Mouse (Mus musculus) heart, adult 9 months (tissue): Measurements from ENCODE around the gene Anxa11.
A peak's percentile ranks its signal among the peaks of the same experiment; 100 is the strongest.
"Not testable (repeated sequence)": the region's sequence is repeated elsewhere in the genome, so short reads cannot be mapped to it uniquely, and the experiment has no call there.

Experiments used
- DNase-seq, 2 experiments: peaks; one replicate each; pipeline ENCODE4 v3.0.0; 2022; ENCODE audit warnings: low spot score in 2 of 2

Anxa11 gene

DNA sequence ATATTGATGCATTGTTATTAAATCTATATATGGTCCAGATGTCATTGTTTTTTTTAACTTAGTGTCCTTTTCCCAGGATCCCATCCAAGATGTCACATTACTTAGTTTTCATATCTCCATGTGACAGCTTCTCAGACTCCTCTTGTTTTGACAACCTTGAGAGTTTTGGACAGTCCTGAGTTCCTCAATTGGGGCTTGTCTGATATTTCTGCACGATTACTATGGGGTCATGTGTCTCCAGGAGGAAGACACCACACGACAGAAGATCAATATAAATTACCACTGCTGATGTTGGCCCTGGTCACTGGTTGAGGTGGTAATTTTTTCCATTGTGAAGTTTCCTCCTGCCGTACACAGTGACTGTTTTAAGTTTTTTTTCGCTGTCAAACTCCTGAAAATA, 377 bp upstream of the Anxa11 start:
- DNase-seq, result no peak

DNA sequence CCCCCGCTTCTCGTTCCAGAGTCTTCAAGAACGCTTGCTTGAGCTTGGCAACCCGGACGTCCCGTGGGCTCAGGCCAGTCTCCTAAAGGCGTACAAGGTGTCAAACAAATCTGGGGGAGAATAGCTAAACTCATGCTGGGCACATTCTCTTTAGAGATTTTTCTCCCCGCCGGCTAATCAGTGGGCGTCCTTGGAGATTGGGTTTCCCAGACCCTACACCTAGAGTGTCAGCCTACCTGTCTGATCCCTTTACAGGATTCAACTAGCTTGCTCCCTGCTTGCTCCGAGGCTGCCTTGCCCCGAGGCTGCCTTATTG, 690 bp downstream of the Anxa11 start:
- no peak for DNase-seq

DNA sequence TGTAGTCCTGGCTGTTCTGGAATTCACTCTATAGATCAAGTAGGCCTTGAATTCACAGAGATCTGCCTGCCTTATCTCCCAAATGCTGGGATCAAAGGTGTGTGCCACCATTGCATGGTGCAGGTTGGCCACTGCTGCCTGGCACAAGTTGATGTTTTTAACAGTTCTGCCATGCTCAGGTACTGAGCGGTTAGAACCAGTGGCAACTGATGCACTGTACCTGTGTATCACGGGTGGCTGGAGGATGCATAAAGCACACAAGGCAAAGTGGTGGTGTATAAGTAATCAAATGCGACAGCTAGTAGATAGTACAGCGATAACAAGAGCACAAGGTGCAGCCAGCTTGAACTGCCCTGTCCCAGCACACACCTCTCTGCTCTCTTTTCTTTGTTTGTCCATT, 2.4 kb downstream of the Anxa11 start:
- DNase-seq, result no peak

DNA sequence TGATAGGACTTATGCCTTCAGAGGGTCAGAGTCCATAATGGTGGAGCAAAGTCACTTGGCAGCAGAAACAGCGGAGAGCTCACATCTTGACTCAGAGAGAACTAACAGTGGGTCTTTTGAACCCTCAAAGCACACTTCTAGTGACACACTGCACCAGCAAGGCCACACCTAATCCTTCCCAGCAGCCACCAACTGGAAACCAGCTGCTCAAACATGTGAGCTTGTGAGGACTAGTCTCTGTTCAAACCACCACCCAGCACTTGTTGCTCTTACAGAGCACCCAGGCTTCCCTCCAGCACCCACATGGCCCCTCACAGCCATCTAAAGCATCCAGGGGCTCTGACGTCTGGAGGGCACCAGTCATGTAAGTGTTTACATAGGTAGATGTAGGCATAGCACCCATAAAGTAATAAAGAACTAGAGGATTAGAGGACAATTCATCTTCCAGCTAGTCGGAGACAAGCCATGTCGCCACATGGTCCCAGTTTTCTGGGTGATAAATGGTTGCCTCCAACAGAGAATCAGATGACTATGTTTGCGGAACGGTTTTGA, 4.0 kb downstream of the Anxa11 start:
- DNase-seq, result no peak

DNA sequence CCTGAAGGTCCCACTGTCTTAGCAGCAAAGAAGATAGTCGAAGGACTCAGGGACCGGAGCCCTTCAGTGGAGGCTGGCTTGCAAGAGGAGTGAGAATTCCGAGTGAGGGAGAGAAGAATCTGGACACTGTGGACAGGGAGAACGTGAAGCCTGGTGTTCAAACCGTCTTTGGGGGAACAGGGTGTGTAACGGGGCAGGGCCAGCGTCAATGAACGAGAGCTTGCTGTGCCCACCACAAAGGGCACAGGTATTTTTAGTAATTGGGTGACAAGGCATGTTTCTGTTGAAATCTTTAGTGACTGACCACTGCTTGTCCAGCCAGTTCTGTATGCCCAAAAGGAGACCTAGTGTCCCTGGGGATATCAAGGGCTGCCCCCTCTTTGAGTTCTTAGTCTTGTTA, 4.6 kb downstream of the Anxa11 start:
- no peak for DNase-seq

DNA sequence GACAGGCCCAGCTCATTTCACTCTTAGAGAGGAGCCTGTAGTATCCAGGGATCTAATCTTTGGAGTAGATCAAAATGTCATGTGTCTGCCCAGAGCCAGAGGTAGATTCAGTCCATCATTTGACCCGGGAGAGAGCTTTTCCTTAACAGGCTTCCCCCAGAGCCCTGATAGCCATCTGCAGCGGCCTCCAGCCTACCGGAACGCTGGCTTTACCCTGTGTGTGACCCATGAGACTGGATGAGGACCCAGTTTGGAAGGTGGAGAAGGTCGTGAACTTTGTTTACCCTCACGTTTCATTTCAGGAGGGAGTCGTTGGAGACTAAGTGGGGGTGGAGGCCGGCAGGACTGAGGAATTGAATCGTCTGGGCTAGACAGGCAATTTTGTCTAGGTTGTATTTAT, 5.7 kb downstream of the Anxa11 start:
- no peak for DNase-seq

DNA sequence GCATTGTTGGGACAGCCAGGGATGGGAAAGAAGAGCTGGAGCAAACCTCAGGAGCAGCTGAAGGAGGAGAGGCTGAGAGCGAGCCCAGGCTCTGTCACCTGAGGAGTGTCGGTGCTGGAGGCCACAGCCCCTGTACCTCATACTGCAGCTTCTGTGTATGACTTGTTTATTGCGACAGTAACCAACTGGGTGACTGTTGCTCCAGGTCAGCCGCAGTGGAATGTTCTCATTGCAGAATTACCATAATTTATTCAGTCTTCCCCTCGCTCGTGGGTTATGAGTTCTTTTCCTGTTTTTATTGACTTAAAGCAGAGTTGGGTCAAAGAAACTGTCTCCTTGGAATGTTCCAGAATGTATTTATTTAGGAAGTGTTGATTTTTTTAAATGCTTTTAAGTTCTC, 6.3 kb downstream of the Anxa11 start:
- no peak for DNase-seq

DNA sequence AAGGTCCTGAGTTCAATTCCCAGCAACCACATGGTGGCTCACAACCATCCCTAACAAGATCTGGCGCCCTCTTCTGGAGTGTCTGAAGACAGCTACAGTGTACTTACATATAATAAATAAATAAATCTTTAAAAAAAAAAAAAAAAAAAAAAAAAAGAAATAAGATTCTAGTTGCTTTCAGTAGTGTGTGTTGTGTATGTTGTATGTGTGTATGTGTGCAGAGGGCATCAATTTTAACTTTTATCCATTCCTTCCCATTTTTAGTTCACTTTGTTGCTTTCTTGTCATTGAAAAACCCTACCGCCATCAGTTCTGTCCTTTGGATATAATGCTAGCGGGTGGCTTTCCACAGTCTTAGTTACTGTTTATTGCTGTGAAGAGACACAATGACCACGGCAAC, 6.8 kb downstream of the Anxa11 start:
- DNase-seq, result not testable (repeated sequence)

DNA sequence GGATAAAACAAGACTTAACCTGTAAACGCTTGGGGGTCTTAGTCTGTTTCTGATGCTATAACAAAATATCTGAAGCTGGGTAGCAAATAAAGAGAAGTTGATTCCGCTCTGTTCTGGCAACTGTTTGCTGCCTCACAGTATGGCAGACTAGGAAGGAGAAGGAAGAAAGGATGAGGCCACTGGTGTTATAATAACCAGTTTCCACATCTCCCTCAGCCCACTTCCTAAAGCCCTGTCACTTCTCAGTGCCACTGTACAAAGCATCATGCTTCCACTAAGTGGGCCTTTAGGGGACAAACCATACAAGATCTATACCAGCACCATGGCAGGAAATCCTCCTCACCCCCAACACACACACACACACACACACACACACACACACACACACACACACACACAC, 8.5 kb downstream of the Anxa11 start:
- DNase-seq, result no peak

DNA sequence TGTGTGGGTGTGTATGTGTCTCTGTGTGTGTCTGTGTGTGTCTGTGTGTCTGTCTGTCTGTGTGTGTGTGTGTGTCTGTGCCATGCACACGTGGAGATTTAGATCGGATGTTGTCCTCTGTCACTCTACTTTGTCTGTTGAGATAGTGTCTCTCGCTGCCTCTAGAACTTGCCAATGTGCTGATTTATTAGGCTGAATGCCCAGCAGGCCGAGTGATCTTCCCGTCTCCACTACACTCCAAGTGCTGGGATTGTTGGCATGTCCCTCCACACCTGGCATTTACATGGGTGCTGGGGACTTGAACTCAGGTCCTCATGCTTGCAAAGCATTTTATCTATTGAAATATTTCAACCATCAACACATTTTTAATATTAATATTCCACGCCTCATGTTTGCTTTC, 9.2 kb downstream of the Anxa11 start:
- no peak for DNase-seq

DNA sequence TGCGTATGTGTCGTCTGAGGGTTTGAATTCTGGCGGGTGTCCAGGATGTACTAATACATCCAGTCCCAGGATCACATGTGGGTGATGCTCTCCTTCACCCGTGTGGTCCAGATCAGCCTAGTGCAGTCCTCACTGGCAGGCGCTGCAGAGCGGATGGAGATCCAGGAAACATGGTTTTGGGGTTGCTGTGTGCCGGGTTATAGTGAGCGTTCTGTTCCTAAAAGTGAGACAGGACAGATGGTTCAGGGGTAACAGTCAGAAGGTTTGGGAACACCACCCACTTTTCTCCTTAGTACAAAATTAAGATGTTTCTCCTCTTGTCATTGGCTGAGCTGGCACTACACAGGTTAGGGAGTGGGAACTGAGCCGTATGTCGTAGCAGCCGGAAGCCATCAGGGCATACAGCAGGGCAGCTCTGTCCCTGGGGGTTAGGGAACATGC, 10.2 kb downstream of the Anxa11 start:
- DNase-seq, result no peak

DNA sequence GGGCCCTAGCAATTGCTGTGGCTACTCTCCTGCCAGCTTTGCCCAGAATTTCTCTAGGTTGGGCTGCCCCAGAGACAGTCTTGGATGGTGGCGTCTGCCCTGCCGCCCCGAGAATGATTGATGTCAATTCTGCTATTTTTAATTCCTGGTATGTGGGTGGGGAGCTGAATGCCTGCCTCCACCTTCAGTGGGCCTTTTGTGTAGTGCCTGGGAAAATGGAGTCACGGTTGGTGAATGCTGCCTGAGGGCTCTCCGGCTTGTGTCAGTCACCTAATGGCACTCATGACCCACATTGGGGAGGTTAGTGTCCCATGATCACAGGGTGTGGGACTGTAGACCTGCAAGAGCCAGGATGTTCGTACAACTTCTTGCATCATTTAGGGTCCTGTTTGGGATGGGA, 11.3 kb downstream of the Anxa11 start:
- no peak for DNase-seq

DNA sequence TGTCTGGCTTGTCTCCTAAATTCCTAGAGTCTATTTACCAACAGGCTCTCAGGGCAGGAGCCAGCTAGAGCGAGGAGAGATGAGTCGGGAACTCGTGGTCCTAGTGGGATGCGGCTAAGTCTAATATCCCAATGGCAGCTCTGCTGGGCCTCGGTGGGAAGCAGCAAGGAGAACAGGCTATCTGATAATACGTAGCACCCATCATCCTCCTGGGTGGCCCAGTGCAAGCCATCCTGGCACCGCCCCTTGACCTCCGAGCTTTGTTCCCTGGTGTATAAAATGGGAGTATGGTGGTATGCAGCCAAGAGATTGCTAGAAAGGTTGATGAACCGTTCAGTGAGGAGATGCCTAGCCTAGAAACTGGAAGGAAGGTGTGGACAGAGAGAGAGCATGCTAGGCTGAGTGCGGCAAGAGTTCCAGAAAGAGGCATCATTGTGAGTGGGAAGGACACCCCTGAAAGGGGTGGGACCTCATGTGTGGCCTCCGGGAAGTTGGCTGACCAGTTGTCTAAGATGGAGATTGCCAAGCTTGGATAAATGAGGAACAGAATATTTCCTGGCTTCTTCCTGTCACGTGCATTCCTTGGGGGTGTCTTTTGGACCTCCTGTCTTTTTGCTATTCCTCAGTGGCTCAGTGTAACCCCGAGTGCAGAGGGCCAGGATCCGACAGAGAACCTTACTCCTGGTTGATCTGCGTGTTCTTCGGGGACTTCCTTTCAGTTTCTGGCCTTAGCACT, 11.9 kb downstream of the Anxa11 start:
- peak in 1 of 2 experiments; percentile 67 for DNase-seq

DNA sequence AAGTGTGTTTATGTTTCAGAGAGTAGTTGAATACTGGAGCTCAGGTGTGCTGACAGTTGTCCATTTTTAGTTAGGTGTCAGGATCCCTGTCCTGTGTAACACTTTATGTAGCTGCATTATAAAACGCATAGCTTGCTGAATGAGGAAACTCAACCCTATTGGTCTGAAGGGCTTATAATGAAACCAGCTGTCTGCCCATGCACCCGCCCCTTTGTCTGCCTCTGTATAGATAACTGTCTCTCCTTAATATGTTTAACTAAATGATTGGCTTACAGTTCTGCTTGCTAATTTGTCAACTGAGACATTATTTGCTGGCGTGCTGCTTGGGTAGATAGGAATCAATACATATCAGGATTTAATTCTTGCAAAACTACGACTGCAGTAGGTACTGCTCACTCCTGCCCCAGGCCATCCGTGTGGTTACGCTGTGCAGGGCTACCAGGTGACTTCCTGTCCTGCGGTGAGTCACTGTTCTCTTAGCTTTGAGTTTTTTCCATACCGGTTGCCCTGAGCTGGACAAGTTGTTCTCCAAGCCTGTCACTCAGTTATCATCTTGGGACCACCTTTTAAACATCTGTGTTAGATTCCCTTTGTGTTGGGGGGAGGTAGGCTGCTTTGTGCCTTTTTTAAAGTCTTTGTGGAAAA, 13.4 kb downstream of the Anxa11 start:
- no peak for DNase-seq

DNA sequence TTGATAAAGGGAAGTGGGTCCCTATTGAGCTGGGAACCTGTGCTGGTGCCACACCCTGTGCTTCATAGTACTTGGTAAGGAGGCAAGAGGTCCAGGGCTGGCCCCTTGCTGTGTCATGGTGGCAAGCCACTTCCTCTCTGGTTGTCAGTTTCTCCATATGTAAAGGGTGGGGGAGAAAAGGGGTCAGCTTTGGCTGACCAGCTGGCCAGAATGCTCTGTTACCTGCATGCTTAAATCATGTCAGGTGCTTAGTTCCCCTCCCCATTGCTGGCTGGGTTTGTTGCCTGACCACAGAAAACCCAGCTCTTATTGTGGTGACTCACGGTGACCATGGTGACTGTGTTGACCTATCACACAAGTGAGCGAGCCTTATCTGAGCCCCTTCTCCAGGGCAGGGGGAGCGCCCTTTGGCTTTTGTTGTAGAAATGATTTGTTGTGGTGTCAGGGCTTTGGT, 15.2 kb downstream of the Anxa11 start:
- no peak for DNase-seq

DNA sequence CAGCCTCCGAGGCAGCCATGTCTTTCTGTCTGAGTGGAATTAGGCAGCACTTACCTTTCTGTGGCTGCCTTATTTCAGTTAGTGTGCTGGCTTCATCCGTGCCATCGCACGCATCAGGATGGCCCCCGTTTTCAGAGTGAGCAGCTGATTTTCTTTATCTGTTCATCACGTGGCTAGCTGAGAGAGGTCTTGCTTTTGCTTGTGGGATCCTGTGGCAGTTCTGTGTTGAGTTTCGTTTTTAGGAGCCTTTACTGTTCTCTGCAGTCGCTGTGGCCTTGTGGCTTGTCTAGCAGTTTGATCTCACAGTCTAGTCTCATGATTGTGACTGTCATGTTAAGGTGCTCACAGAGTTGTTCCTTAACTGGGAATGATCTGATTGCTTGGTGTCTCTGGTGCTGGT, 16.0 kb downstream of the Anxa11 start:
- no peak for DNase-seq

DNA sequence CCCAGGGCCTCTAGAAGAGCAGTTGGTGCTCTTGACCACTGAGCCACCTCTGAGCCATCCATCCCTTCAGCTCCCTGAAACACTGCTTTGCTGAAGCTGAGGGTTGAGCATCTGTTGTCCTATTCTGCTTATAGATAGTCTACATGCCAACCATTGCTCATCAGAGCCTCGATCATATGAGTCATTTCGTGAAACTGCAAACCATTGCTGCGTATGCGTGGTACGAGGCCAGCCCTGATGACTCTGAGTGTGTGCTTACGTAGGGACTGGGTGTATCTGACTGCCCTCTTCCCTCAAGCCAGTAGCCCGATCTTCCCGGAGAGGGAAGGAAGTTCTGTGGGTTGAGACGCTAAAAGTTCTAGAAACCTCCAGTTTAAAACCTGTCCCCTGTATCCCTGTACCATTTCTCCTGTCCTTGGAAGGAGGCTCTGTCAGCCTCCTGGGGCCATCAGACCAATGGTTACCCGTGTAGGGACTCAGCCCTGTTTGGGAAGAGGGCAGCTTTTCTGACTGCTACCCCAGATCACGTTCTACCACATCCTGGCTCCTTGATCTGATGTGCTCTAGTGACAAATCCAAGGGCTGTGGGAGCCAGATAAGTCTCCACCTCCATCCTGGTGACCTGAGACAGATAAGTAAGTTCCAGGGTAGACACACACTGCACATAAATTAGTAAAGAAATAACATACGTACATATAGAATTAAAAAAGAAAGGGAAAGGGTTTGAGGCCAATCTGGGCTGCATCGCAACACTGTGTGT, 20.0 kb downstream of the Anxa11 start:
- DNase-seq, result no peak

DNA sequence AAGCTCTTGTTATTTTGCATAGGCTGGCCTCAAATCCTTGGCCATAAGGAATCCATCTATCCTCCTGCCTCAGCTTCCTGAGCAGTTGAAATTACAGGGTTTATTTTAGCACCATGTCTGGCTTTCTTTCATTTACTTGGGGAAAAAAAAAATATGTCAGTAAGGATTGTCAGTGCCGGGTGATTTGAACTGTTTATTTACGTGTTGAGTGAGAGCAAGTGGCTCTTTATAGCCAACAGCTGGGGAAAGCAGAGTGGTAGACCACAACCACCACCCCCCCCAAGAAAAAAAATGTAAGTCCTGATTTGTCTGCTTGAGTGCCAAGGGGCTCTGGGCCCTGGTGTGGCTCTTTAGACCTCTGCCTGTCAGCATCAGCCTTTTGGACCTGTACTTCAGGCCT, 21.8 kb downstream of the Anxa11 start:
- DNase-seq, result no peak

DNA sequence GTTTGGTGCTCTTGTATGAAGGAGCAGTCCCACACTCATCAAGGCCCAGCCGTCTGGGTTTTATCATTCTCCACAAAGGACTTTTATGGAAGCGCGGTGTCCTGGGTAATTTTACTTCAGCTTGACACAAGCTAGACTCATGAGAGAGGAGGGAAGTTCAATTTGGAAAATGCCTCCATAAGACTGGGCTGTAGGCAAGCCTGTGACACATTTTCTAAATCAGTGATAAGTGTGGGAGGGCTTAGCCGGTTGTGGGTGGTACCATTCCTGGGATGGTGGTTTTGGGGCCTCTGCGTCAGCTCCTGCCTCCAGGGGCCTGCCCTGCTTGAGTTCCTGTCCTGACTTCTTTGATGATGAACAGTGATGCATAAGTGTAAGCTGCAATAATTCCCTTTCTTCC, 23.3 kb downstream of the Anxa11 start:
- DNase-seq, result no peak

DNA sequence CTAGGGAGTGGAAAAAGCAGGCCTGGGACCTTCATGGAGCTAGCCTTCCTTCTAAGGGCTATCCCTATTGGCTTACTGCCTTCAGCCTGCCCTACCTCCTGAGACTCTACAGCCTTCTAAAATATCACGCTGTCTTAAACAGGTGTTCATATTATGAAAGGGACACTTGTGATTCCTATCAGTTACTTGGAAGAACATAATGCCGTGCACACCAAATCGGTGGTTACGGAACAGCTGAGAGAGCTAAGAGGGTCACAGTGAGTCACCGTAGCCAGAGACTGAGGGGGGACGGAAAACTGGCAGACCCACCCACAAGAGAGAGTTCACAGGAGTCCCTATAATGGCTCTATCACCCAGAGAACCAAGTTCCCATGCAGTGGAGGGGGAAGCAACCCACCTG, 24.4 kb downstream of the Anxa11 start:
- DNase-seq, result no peak

DNA sequence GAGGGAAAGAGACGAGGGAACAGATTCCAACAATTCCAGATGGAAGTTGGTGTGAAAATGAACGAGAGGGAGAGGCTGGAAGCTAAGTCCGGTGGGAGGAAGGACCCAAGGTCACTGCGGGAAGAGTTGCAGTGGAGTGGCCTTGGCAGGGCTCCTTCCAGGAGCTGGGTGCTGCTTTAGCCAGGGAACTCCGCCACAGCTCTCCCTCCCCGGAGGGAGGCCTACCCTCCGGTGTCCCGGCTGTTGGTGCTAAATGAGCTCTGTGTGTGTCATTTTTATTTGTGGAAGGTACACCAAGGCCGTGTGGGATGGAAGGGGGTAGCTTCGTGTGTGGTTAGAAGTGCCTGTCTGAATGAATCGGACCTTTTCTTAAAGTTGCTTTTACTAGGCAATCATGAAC, 24.9 kb downstream of the Anxa11 start:
- peak in 1 of 2 experiments; percentile 67 for DNase-seq

DNA sequence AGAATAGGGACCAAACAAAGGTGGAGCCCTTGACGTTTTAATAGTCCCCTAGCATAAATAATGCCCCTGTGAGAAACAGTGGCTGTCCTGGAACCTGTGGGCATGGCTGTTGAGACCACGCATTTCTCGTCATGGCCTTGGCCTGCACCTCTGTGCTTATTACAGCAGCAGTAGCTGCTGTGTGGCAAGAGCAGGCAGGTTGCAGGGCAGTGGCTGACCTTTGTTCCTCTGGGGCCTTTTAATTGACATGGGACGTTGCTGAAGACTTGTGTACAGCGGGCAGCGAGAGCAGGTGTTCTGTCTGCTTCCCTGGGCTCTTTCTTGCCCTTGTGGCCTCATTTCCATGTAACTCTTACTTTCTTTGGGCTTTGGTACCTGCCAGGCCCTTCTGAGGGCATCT, 25.9 kb downstream of the Anxa11 start:
- no peak for DNase-seq

DNA sequence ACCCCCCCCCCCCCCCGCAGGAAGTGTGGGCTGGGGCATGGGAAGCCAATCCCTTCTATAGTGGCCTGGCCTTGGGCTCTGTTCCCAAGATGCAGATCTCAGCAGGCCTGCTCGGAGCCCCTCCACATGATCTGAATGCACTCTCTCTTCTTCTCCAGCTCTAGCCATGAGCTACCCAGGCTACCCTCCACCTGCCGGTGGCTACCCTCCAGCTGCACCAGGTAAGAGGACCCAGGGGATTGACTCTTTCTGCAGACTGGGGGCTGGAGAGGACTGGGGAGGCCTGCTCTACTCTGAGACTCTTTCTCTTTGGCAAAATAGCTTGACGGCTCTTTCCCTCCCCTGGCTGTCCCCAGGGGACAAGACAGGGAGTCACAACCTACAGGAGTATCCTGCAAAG, 26.8 kb downstream of the Anxa11 start:
- DNase-seq, result no peak
